17 mouse cellular contexts compared by ENCODE assay signal in genomic region chr10:20518529-20518889, GRCm38 (mm10).
DNase-seq lines count a peak whose midpoint lies in the region; ATAC-seq and TF ChIP-seq lines count a peak whose summit lies in the region.
"Had no signal": no experiment of that assay in that cellular context is flagged by ENCODE, and none has a peak within 500 bp of the region (broad histone marks: within the 10 kb centered on the region; RNA-seq: fewer than 3 reads in every experiment).

No protein-coding gene starts in this region.

- H3K4me1 ChIP-seq in liver, embryonic 12.5 days, result peaks cover 6% of the 10 kb centered on the region; the same call in 1 of the 2 replicates
- H3K4me1 ChIP-seq in liver, postnatal 0 days (ENCODE audit: insufficient read depth), result no peaks in the 10 kb centered on the region
- no peaks in the 10 kb centered on the region for H3K4me1 ChIP-seq in forebrain, embryonic 13.5 days

- no peak overlapping the region for H3K9ac ChIP-seq in liver, embryonic 12.5 days
- H3K9ac ChIP-seq in liver, postnatal 0 days (replicated peaks), result no peak overlapping the region
- no peak overlapping the region for H3K9ac ChIP-seq in forebrain, embryonic 13.5 days
- H3K9ac ChIP-seq: embryonic facial prominence, embryonic 12.5 days; kidney, embryonic 15.5 days; liver, embryonic 14.5 days had no signal

- no peak for TF ChIP-seq EP300 in liver, postnatal 0 days (IDR thresholded peaks at IDR 0.05; ENCODE audit: low read depth)

- peak; percentile 62 for ATAC-seq in liver, embryonic 12.5 days
- ATAC-seq in liver, postnatal 0 days, result no peak
- ATAC-seq in neutrophil, adult 5-6 weeks (ENCODE audit: extremely low read depth, insufficient number of reproducible peaks, low FRiP score, poor library complexity, severe bottlenecking), result peak; percentile 17; the same call in 1 of the 2 replicates
- no peak for ATAC-seq in forebrain, embryonic 13.5 days
- ATAC-seq: hindbrain, embryonic 16.5 days; intestine, postnatal 0 days had no signal

- peak overlapping the region; percentile 3 for H3K4me2 ChIP-seq in liver, embryonic 12.5 days
- no peak overlapping the region for H3K4me2 ChIP-seq in liver, postnatal 0 days (ENCODE audit: low read depth, low read length)
- no peak overlapping the region for H3K4me2 ChIP-seq in forebrain, embryonic 13.5 days
- H3K4me2 ChIP-seq: embryonic facial prominence, embryonic 12.5 days; kidney, embryonic 15.5 days had no signal

- H3K27me3 ChIP-seq in liver, embryonic 12.5 days (replicated peaks), result no peaks in the 10 kb centered on the region
- H3K27me3 ChIP-seq in liver, postnatal 0 days (ENCODE audit: insufficient read depth, low read length), result no peaks in the 10 kb centered on the region
- H3K27me3 ChIP-seq in forebrain, embryonic 13.5 days, result no peaks in the 10 kb centered on the region
- H3K27me3 ChIP-seq: embryonic facial prominence, embryonic 12.5 days; kidney, embryonic 15.5 days had no signal

- no peak overlapping the region for H3K4me3 ChIP-seq in liver, embryonic 12.5 days
- H3K4me3 ChIP-seq in liver, postnatal 0 days (ENCODE audit: low read depth, low read length), result no peak overlapping the region
- H3K4me3 ChIP-seq in forebrain, embryonic 13.5 days, result no peak overlapping the region
- H3K4me3 ChIP-seq: embryonic facial prominence, embryonic 12.5 days; kidney, embryonic 15.5 days had no signal

- TF ChIP-seq CTCF in liver, postnatal 0 days (IDR thresholded peaks at IDR 0.05; ENCODE audit: low read depth), result no peak

- no peak for DNase-seq in liver, postnatal 0 days
- DNase-seq in ZHBTc4 (ENCODE audit: low read depth, low spot score), result peak; percentile 40
- DNase-seq in c-Kit-positive CD71-positive TER-119-positive erythroid progenitor cells, embryonic 14.5 days (ENCODE audit: low spot score), result peak; percentile 10
- DNase-seq in layer of hippocampus, adult 18-20 months (ENCODE audit: low spot score in 2 of 2), result no peak
- DNase-seq: adrenal gland, postnatal 14 days; cerebellum, adult 11-12 months; cerebellum, postnatal 14 days; kidney, postnatal 36 days; lung, postnatal 4 days had no signal

- no peak overlapping the region for H3K27ac ChIP-seq in liver, embryonic 12.5 days
- no peak overlapping the region for H3K27ac ChIP-seq in liver, postnatal 0 days (ENCODE audit: low read depth)
- H3K27ac ChIP-seq in forebrain, embryonic 13.5 days, result no peak overlapping the region
- H3K27ac ChIP-seq: embryonic facial prominence, embryonic 12.5 days; kidney, embryonic 15.5 days; liver, embryonic 14.5 days had no signal

- WGBS in liver, embryonic 12.5 days (ENCODE audit: insufficient replicate concordance), result 73% methylated on average over 9 of the region's 9 CpGs
- WGBS in liver, postnatal 0 days (ENCODE audit: insufficient replicate concordance), result 79% methylated on average over 9 of the region's 9 CpGs
- WGBS in forebrain, embryonic 13.5 days, result 95% methylated on average over 9 of the region's 9 CpGs

- no peaks in the 10 kb centered on the region for H3K36me3 ChIP-seq in liver, embryonic 12.5 days
- no peaks in the 10 kb centered on the region for H3K36me3 ChIP-seq in liver, postnatal 0 days (replicated peaks; ENCODE audit: insufficient read depth, low read length)
- H3K36me3 ChIP-seq in forebrain, embryonic 13.5 days (ENCODE audit: poor library complexity, severe bottlenecking), result no peaks in the 10 kb centered on the region
- H3K36me3 ChIP-seq: embryonic facial prominence, embryonic 12.5 days; kidney, embryonic 15.5 days had no signal

- H3K9me3 ChIP-seq in liver, embryonic 12.5 days (replicated peaks), result no peaks in the 10 kb centered on the region
- H3K9me3 ChIP-seq in liver, postnatal 0 days (ENCODE audit: low read length), result no peaks in the 10 kb centered on the region
- no peaks in the 10 kb centered on the region for H3K9me3 ChIP-seq in forebrain, embryonic 13.5 days (replicated peaks)
- H3K9me3 ChIP-seq: embryonic facial prominence, embryonic 12.5 days; kidney, embryonic 15.5 days had no signal

Comparison
In these comparisons a context has a peak if more than half of its experiments do, and no peak if none do; other contexts are left out.
1. ATAC-seq: peak in liver, embryonic 12.5 days (single experiment) and neutrophil, adult 5-6 weeks (single experiment); none in liver, postnatal 0 days (single experiment) and forebrain, embryonic 13.5 days (single experiment).
2. DNase-seq: peak in ZHBTc4 (single experiment) and c-Kit-positive CD71-positive TER-119-positive erythroid progenitor cells, embryonic 14.5 days (single experiment); none in liver, postnatal 0 days (single experiment) and layer of hippocampus, adult 18-20 months (0 of 2).